Mouse (Mus musculus) B cell, adult 62 days (primary cell): ENCODE measurements around the gene Sun1. TPM values are rescaled to one million over a fixed set of nuclear protein-coding genes. Genes with fewer than 3 reads are reported as not detected.

Source experiments
- total RNA-seq: library from RNA; stranded (reverse); gene quantifications from 4 replicates; pipeline ENCODE4 v1.2.4, GENCODE M21; 2023

Gene Sun1
- total RNA-seq, result 56.6 to 69.0 TPM (median 62.6 TPM) in 4 replicates

GRCm38 (mm10) chr5:139199995-139200769, at the start of gene Sun1:
Gene Sun1 (plus strand): TSS chr5:139200637.

GRCm38 (mm10) chr5:139252081-139252909, 51.9 kb downstream of the Sun1 start, which contains the start of gene Get4:
Gene Get4 (plus strand): TSS chr5:139252324.

Other genes starting within 250 kb of the Sun1 start
- gene Pdgfa, start 203.3 kb upstream of the Sun1 start, total RNA-seq, result not detected in 4 replicates
- 0.83 to 1.5 TPM (median 1.2 TPM) in 3 of 4 replicates, not detected in the other for gene Prkar1b, start 50.6 kb upstream of the Sun1 start, total RNA-seq
- 11.0 to 19.5 TPM (median 14.0 TPM) in 4 replicates for gene Dnaaf5, start 50.4 kb upstream of the Sun1 start, total RNA-seq
- 35.7 to 48.7 TPM (median 38.7 TPM) in 4 replicates for gene Get4, start 51.7 kb downstream of the Sun1 start, total RNA-seq
- gene Adap1, start 125.0 kb downstream of the Sun1 start, total RNA-seq, result 26.4 to 35.7 TPM (median 31.7 TPM) in 4 replicates
- gene Cox19, start 150.8 kb downstream of the Sun1 start, total RNA-seq, result 18.2 to 23.2 TPM (median 20.8 TPM) in 4 replicates
- gene Cyp2w1, start 152.0 kb downstream of the Sun1 start, total RNA-seq, result not detected in 4 replicates
- 11.2 to 11.9 TPM (median 11.4 TPM) in 4 replicates for gene Gpr146, start 177.1 kb downstream of the Sun1 start, total RNA-seq
- gene C130050O18Rik, start 204.6 kb downstream of the Sun1 start, total RNA-seq, result 1.0 TPM in 1 of 4 replicates, not detected in the others
- gene Gper1, start 222.5 kb downstream of the Sun1 start, total RNA-seq, result not detected in 4 replicates